Mouse (Mus musculus) right cerebral cortex, postnatal 10 days (tissue): ENCODE data around the gene Tanc2.

Experiments
- DNase-seq, 2 experiments: peaks; one replicate each; pipeline ENCODE4 v3.0.0; 2021; ENCODE audit warnings: low spot score in 2 of 2

Gene Tanc2

GRCm38 (mm10) chr11:105927065-105928030 is 337.6 kb downstream of the Tanc2 start:
- DNase-seq = peak; percentile 83 to 84

GRCm38 (mm10) chr11:105928171-105928570 is 338.4 kb downstream of the Tanc2 start:
- DNase-seq = no peak

DNA sequence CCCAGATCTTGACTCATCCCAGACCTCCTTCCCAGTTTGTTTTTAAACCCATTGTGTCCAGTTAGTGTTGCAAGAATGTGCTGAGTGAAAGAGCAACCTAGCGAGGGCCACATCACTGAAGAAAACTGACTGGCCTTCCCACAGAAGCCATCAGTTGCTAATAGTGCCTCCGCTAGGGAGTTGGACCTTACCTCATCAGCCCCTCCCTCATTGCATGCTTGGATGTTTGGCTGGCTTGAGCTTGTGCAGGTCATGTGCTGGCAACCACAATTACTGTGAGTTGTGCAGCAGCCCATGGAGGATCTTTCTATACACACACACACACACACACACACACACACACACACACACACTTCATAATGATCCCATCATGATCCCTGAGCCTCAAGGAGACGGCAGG is 341.6 kb downstream of the Tanc2 start:
- DNase-seq = no peak

- DNase-seq = no peak
Observed at GRCm38 (mm10) chr11:105933746-105934145, 344.0 kb downstream of the Tanc2 start.

DNA sequence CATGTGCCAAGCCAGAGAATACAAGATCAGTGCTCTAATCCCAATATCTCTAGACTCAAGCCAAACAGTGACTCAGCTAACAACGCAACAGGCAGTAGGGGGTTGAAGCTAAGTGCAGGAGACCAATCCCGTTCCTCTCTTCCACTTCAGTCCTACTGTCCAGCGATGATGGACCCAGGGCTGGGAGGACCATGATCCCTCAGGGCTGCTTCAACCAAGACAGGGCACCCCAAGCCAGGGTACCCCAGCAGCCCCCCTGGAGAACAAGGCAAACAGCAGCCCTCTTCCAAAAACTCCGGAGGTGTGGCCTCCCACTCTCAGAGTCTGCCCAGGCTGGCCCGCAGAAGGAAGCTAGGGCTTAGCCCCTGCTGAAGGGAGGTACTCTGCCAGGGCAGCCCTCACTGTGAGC is 344.5 kb downstream of the Tanc2 start:
- DNase-seq = no peak

DNA sequence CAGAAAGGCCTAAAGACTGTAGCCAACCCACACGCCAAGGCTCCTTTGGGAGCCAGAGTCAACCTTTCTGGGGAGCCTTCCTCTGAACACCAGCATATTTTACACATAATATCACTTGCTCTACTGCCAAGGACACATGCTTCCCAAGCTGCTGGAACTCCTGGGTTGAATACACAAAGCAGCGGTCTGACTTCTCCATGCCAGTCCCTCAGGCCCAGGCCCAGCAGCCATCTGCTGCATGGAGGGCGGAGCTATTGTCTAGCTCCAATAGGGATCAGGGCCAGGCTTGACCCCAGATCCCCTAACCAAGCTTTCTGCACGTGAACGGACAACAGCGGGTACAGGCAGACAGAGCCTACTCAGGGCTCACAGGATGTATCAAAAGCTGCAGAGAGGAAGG is 345.0 kb downstream of the Tanc2 start:
- no peak for DNase-seq

DNA sequence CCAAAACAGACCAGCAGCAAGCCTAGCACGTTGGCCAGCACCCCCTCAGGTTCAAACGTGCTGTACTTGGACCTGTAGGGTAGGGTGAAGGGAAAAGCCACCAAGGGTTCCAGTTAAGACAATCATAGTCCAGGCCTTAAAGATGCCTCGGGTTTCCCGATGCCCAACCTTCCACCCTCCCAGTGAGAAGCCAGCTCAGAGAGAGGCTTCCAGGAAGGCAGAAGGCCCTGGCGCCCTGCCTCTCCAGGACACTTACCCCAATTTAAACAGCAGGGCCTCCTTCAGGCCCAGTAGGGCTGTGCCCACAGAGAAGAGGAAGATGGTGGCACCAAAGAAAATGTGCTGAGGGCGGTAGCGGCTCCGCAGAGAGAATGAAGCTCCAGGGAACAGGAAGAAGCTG is 345.7 kb downstream of the Tanc2 start:
- no peak for DNase-seq

DNA sequence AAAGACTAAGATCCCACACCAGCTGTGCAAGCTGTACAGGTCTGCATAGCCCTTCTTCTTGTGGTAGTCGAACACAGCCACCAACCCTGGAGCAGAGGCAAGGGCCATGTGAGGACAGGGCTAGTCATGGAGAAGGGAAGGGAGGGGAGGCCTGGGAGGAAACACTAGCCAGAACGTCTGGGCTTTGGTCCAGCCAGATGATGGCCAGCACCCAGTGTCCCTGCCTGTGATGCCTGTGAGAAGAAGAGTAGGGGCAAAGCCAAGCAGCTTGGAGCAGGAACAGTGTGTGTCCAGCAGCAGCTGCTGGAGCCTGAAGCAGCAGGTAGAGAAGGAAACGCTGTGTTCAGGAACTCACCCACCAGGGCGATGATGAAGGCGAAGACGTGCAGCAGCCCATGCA is 346.4 kb downstream of the Tanc2 start:
- peak; percentile 79 to 83 for DNase-seq

- DNase-seq = no peak
Observed at GRCm38 (mm10) chr11:105936974-105937373, 347.2 kb downstream of the Tanc2 start.

DNA sequence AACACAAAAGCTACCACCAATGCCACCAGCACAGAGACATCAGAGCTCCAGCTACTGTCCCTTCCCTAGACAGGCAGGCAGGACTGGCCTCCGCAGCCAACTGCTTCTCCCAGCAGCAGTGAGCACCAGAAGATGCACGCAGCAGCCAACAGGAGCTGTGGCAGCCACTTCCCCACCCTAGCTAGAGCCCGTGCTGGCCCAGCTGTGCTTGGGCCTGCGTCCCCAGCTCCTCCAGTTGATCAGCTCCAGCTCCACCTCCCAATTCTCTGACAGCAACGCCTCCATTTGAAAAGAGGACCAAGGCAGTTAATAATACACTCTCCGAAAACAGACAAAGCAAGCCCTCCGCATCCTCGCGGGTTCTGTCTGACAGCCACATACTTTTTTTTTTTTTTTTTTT is 349.0 kb downstream of the Tanc2 start:
- peak in 1 of 2 experiments; percentile 53 for DNase-seq

GRCm38 (mm10) chr11:105941973-105942372 is 352.2 kb downstream of the Tanc2 start:
- DNase-seq = no peak

GRCm38 (mm10) chr11:105943133-105944102 is 353.6 kb downstream of the Tanc2 start:
- no peak for DNase-seq

GRCm38 (mm10) chr11:105944126-105944621 is 354.4 kb downstream of the Tanc2 start:
- DNase-seq = peak; percentile 82 to 83

GRCm38 (mm10) chr11:105944770-105945672 is 355.2 kb downstream of the Tanc2 start:
- no peak for DNase-seq

DNA sequence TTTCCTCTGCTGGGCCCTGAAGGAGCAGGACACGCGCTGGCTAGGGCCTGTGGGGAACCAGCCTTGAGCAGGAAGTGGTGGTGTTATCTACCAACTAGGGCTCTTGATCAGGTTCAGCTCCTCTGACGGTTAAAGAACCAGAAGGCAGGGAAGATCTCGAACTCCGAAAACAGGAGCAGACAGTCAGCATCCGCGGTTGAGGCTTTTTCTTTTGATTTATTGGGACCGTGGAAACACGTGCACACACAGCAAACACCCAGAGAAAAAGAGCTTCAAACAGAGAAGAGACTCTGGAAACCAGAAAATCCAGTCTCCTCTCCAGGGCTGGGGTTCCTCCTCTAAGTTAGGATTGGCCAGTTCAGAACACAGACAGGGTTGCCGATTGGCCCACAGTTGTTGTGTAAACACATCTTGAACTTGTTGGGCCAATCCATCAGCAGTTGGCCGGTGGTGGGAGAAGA is 356.9 kb downstream of the Tanc2 start:
- no peak for DNase-seq

DNA sequence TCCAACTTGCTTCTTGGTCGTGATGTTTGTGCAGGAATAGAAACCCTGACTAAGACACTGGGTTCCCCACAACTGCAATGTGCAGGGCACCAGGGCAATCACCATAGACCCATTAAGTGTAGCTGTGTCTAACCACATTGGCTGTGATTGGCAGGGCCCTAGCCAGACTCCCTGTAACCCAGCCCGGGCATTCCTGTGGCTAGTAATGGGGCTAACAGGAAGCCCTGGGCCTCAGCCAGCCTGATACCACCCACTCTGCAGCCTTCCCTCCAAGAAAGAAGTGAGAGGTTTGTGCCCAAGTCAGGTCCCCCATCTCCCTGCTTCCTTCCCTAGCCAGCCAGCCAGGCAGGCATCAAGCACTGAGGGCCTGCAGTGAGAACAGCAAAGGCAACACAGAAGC is 358.5 kb downstream of the Tanc2 start:
- DNase-seq = no peak

DNA sequence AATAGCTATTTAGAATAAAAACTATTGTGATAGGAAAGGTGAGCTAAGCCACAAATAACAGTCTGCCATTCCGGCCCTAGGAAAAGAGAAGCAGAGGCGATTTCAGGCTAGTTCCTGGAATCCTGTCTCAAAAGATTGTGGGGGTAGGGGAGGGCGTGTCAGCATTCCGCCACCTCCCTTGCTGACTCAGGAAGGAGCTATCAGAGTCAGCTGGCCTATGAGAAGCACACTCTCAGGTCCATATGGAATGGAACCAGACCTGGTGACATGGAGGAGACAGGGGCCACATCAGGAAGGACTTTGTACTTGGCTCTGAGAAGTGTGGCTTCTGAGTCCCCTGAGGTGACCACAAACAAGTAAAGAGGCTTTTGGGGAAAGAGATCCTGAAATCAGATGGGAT is 360.7 kb downstream of the Tanc2 start:
- no peak for DNase-seq

- DNase-seq = no peak
Observed at GRCm38 (mm10) chr11:105951601-105952044, 361.8 kb downstream of the Tanc2 start.

DNA sequence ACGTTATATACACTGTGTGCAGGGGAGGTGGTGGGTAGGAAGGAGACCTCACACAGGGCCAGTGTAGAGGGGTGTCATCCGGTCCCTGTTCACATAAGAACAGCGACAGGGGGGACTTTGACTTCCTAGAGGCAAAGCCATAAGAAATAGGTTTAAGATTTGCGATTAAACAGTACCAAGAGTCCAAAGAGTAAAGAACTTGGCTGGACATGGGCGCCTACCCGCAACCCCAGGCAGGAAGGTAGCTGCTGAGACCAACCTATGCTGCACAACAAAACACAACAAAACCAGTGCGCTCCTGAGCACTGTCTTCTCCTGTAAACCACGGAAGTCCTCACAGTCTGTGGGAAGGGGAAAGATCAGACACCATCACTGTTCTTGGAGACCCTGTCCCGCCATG is 362.3 kb downstream of the Tanc2 start:
- DNase-seq = no peak

DNA sequence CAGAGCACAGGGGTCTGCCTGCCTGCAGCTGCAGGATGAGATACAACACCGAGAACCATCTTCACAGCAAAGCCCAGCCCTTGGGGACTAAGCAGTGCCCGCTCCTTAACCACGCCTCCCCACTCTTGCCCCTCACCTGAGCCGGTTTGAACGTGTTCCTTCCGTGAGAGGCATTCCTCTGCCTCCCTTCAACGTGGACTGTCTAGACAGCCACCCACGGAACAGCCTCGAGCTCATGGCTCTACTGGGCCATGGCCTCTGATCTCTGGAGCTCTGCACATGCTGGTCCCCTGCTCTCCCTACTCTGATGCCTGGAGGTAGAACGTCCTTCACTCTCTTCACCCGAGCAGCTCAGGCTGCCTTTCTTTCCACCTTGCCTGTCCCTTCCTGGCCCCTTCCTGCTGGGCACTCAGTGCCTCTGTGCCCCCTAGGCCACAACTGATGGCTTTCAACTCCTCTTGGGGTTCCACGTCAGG is 363.2 kb downstream of the Tanc2 start, which contains the start of gene Cyb561:
Gene Cyb561 (minus strand): TSS at position 426 of the 476 bp plus-strand sequence.
- no peak for DNase-seq

GRCm38 (mm10) chr11:105953402-105953801 is 363.6 kb downstream of the Tanc2 start:
- DNase-seq = no peak
